Mouse (Mus musculus) limb, embryonic 15.5 days (tissue): ENCODE data around the gene Hoxc6. TPM values are rescaled to one million over a fixed set of nuclear protein-coding genes. Genes with fewer than 3 reads are reported as not detected.

ENCODE experiments used
- ATAC-seq: fragments of 200-750 bp; cut with Nextera tagmentation; 2 replicates; pipeline ENCODE4 v1.8.0; 2017; ENCODE audit warnings: low read depth, moderate TSS enrichment; ENCODE audit not compliant: insufficient number of reproducible peaks, low FRiP score, low TSS enrichment
- H3K27ac ChIP-seq: fragments of 300-500 bp; sonication (generic); 2 replicates; pipeline ENCODE4 v1.5.1; 2015; ENCODE audit warnings: moderate library complexity, mild to moderate bottlenecking, inconsistent platforms
- H3K27me3 ChIP-seq: fragments of 300-500 bp; sonication (generic); 2 replicates; pipeline ENCODE4 v1.6.1; 2015; ENCODE audit warnings: inconsistent platforms
- H3K36me3 ChIP-seq: fragments of 300-500 bp; sonication (generic); 2 replicates; pipeline ENCODE4 v1.6.1; 2015; ENCODE audit warnings: inconsistent platforms
- H3K4me1 ChIP-seq: fragments of 300-500 bp; sonication (generic); 2 replicates; pipeline ENCODE4 v1.6.1; 2015; ENCODE audit warnings: inconsistent platforms
- H3K4me2 ChIP-seq: fragments of 300-500 bp; sonication (generic); 2 replicates; pipeline ENCODE4 v1.6.1; 2015; ENCODE audit warnings: mild to moderate bottlenecking, inconsistent platforms
- H3K4me3 ChIP-seq: fragments of 300-500 bp; sonication (generic); 2 replicates; pipeline ENCODE4 v1.5.1; 2015; ENCODE audit warnings: mild to moderate bottlenecking, inconsistent platforms
- H3K9ac ChIP-seq: fragments of 300-500 bp; sonication (generic); 2 replicates; pipeline ENCODE4 v1.6.1; 2015; ENCODE audit warnings: inconsistent platforms
- H3K9me3 ChIP-seq: fragments of 300-500 bp; sonication (generic); 2 replicates; pipeline ENCODE4 v1.6.1; 2016; ENCODE audit warnings: inconsistent platforms
- WGBS: fragments of 180-500 bp; shearing (Covaris S2); methylation state at CpG from one replicate; pipeline ENCODE4 v1.1.7; 2015; 5-methylcytosine and 5-hydroxymethylcytosine counted together
- polyA plus RNA-seq: library from polyadenylated mRNA; unstranded; fragments of >200 nt; fragmentation: Nextera tagmentation; extraction: Ambion mirVana; gene quantifications from 2 replicates; pipeline ENCODE4 v1.2.1, GENCODE M21; 2015

Hoxc6 gene
- polyA plus RNA-seq, 1 experiment from 2014 or later: 1.7 TPM

- Histone ChIP-seq H3K27ac (no peak overlapping the region), H3K36me3 (no peaks in the 10 kb centered on the region), H3K4me3 (peak overlapping the region; percentile 21), H3K4me1 (peaks cover 45% of the 10 kb centered on the region), H3K9me3 (no peaks in the 10 kb centered on the region), H3K4me2 (peak overlapping the region; percentile 35), H3K27me3 (peaks cover 95% of the 10 kb centered on the region), H3K9ac (no peak overlapping the region)
- ATAC-seq: no peak
- 5% methylated on average over 27 of the region's 27 CpGs for WGBS
Measured at GRCm38 (mm10) chr15:103009265-103010111, 11.4 kb downstream of the Hoxc6 start.

GRCm38 (mm10) chr15:103010112-103010846 lies 12.2 kb downstream of the Hoxc6 start:
- H3K4me1 ChIP-seq: peaks cover 52% of the 10 kb centered on the region
- H3K9me3 ChIP-seq: no peaks in the 10 kb centered on the region
- no peaks in the 10 kb centered on the region for H3K36me3 ChIP-seq
- H3K4me2 ChIP-seq: peak overlapping the region; percentile 35
- H3K9ac ChIP-seq: no peak overlapping the region
- 16% methylated on average over 31 of the region's 31 CpGs for WGBS
- peaks cover 96% of the 10 kb centered on the region for H3K27me3 ChIP-seq
- no peak for ATAC-seq
- peak overlapping the region; percentile 21 for H3K4me3 ChIP-seq
- no peak overlapping the region; the same call in 1 of the 2 replicates for H3K27ac ChIP-seq

GRCm38 (mm10) chr15:103010847-103011555 lies 12.9 kb downstream of the Hoxc6 start:
- H3K9ac ChIP-seq: no peak overlapping the region
- peak overlapping the region; percentile 35; the same call in 1 of the 2 replicates for H3K4me2 ChIP-seq
- WGBS: 22% methylated on average over 28 of the region's 28 CpGs
- peaks cover 96% of the 10 kb centered on the region for H3K27me3 ChIP-seq
- ATAC-seq: no peak
- H3K4me3 ChIP-seq: peak overlapping the region; percentile 21; the same call in 1 of the 2 replicates
- H3K9me3 ChIP-seq: no peaks in the 10 kb centered on the region
- H3K36me3 ChIP-seq: no peaks in the 10 kb centered on the region
- H3K27ac ChIP-seq: no peak overlapping the region
- peaks cover 52% of the 10 kb centered on the region for H3K4me1 ChIP-seq

DNA sequence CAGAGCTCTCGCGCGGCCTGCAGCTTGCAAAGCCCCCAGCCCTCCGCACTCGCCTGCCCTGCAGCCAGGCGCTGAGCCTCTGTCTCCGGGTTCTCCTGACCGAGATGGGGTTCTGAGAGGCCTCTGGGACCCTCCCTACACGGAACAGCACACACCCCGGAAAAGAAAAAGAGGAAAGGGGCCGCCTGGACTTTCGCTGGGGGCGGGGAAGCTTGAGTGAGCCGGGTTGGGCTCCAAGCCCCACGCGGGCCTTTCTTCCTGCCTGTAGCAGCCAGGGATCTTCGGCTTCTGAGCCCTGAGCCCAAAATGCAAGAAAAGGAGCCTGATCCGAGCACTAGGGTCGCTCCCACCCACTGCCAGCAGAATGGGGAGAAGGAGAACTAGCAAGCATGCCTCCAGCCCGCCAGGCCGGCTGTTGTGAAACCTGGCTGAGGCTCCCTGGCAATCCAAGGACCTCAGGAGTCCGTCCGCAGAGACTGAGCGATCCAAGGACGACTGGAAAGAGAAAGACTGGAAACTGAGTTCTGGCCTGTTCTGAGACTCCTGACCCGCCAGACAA lies 13.9 kb downstream of the Hoxc6 start:
- Histone ChIP-seq H3K4me1 (peaks cover 53% of the 10 kb centered on the region), H3K27ac (no peak overlapping the region), H3K4me3 (no peak overlapping the region), H3K9ac (no peak overlapping the region), H3K4me2 (no peak overlapping the region), H3K27me3 (peaks cover 96% of the 10 kb centered on the region), H3K36me3 (no peaks in the 10 kb centered on the region), H3K9me3 (no peaks in the 10 kb centered on the region)
- ATAC-seq: no peak
- 25% methylated on average over 26 of the region's 26 CpGs for WGBS

DNA sequence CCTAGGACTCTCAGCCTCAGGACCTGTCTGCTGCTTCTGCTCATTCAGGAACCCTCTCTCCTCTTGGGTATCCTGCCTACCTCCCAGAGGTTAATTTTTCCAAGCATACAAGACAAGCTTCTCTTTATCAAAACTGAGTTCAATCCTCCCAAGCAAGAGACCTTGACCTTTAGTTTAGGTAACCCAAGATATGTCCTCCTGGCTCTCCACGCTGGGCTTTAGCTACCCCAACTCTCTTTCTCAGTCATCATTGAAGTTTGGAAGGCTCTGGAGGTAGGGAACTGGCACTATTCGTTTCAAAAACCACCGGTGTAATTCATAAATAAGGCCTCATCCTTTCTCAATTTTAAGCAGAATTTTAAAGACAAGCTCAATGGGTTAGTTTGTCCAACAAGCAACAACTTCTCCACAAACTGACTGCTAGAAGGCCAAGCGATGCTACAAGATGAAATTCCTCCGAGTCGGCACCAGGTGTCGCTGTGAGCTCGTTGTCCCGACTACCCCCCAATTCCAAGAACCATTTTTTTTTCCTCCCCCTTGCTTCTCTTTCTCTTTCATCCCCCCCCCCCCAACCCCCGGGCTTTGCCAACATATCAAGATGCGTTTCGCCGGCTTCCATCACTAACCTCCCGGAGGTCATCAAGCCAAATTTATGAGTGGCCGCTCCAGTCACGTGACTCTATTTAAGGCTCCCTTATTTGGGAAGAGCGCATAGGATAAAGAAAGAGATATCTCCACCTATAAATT lies 15.4 kb downstream of the Hoxc6 start:
- WGBS: 5% methylated on average over 17 of the region's 17 CpGs
- H3K4me1 ChIP-seq: peaks cover 50% of the 10 kb centered on the region
- ATAC-seq: no peak
- peaks cover 97% of the 10 kb centered on the region for H3K27me3 ChIP-seq
- H3K9me3 ChIP-seq: no peaks in the 10 kb centered on the region
- H3K4me3 ChIP-seq: peak overlapping the region; percentile 36
- H3K36me3 ChIP-seq: no peaks in the 10 kb centered on the region
- H3K27ac ChIP-seq: no peak overlapping the region
- H3K4me2 ChIP-seq: peak overlapping the region; percentile 69
- no peak overlapping the region for H3K9ac ChIP-seq

- no peaks in the 10 kb centered on the region for H3K9me3 ChIP-seq
- WGBS: under 1% methylated on average over 48 of the region's 57 CpGs
- peaks cover 97% of the 10 kb centered on the region for H3K27me3 ChIP-seq
- H3K4me1 ChIP-seq: peaks cover 49% of the 10 kb centered on the region
- no peak overlapping the region for H3K9ac ChIP-seq
- H3K27ac ChIP-seq: peak overlapping the region; percentile 47
- H3K4me2 ChIP-seq: peak overlapping the region; percentile 69
- peak overlapping the region; percentile 36 for H3K4me3 ChIP-seq
- no peaks in the 10 kb centered on the region for H3K36me3 ChIP-seq
- ATAC-seq: peak; percentile 50
Measured at GRCm38 (mm10) chr15:103014166-103015008, 16.3 kb downstream of the Hoxc6 start.

DNA sequence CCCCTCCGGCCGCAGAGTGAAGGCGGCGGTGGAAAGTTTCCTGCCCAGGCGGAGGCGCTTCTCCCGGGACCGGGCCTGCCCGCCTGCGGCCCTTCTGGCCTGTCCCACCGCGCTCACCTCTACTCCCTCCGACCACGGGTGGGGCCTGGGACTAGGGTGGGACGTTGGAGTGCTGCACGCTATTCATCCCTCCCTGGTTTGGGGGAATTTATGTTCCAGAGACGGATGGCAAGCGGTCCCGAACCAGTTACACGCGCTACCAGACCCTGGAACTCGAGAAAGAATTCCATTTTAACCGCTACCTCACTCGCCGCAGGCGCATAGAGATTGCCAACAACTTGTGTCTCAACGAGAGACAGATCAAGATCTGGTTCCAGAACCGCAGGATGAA lies 16.9 kb downstream of the Hoxc6 start:
- no peak for ATAC-seq
- peak overlapping the region; percentile 69 for H3K4me2 ChIP-seq
- peak overlapping the region; percentile 14 for H3K27ac ChIP-seq
- no peak overlapping the region for H3K9ac ChIP-seq
- peak overlapping the region; percentile 36 for H3K4me3 ChIP-seq
- no peaks in the 10 kb centered on the region for H3K9me3 ChIP-seq
- H3K36me3 ChIP-seq: no peaks in the 10 kb centered on the region
- H3K27me3 ChIP-seq: peaks cover 97% of the 10 kb centered on the region
- H3K4me1 ChIP-seq: peaks cover 43% of the 10 kb centered on the region
- 4% methylated on average over 26 of the region's 28 CpGs for WGBS

GRCm38 (mm10) chr15:103015406-103016166 lies 17.5 kb downstream of the Hoxc6 start:
- WGBS: 13% methylated on average over 19 of the region's 19 CpGs
- no peaks in the 10 kb centered on the region for H3K9me3 ChIP-seq
- no peak overlapping the region for H3K9ac ChIP-seq
- H3K27ac ChIP-seq: no peak overlapping the region
- H3K4me2 ChIP-seq: peak overlapping the region; percentile 69; the same call in 1 of the 2 replicates
- ATAC-seq: no peak
- peaks cover 97% of the 10 kb centered on the region for H3K27me3 ChIP-seq
- no peak overlapping the region for H3K4me3 ChIP-seq
- H3K4me1 ChIP-seq: peaks cover 37% of the 10 kb centered on the region
- H3K36me3 ChIP-seq: no peaks in the 10 kb centered on the region

DNA sequence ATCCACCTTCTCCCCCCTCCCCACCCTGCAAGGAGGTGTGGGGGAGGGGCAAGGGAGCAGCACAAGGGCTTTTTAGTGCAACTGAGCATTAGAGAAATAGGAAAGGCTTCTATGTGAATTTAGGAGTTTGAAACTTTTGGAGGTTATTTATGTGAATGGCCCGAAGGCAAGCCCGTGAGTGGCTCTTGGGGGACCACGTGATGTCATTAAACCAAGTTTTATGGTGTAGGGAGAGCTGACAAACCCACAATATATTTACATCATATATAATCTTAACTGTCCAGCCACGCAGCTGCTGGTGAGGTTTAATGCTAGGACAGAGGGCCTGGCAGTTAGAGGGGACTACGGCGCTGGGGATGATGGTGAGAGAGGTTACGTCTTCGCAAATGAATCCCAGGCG lies 20.6 kb downstream of the Hoxc6 start, which contains the start of gene Hoxc4:
Gene Hoxc4 (plus strand): TSS at position 299 of the 400 bp plus-strand sequence.
- WGBS: 24% methylated on average over 9 of the region's 9 CpGs
- Histone ChIP-seq H3K27me3 (peaks cover 97% of the 10 kb centered on the region), H3K9ac (no peak within 1 kb of the TSS), H3K4me1 (peaks cover 22% of the 10 kb centered on the region), H3K27ac (no peak within 1 kb of the TSS), H3K9me3 (no peaks in the 10 kb centered on the region), H3K4me2 (no peak within 1 kb of the TSS), H3K4me3 (no peak within 1 kb of the TSS), H3K36me3 (no peaks in the 10 kb centered on the region)
- no peak for ATAC-seq
